Mouse (Mus musculus): ENCODE measurements around the gene Arid5b. TPM values are rescaled to one million over a fixed set of nuclear protein-coding genes. Genes with fewer than 3 reads are reported as not detected.
"Not testable (repeated sequence)": the region's sequence is repeated elsewhere in the genome, so short reads cannot be mapped to it uniquely, and the experiment has no call there.

Arid5b gene
- polyA plus RNA-seq, 1 experiment from 2014 or later: 44.2 TPM

GRCm38 (mm10) chr10:68104881-68105781 lies 173.4 kb downstream of the Arid5b start:
- no peaks in the 10 kb centered on the region for H3K9me3 ChIP-seq
- no peak overlapping the region for H3K4me2 ChIP-seq (replicated peaks)
- WGBS: 35% methylated on average over 14 of the region's 14 CpGs
- H3K36me3 ChIP-seq: peaks cover 43% of the 10 kb centered on the region
- no peak overlapping the region for H3K4me3 ChIP-seq
- ATAC-seq (ENCODE audit: low FRiP score, low read depth): no peak
- H3K4me1 ChIP-seq: peaks cover 47% of the 10 kb centered on the region
- no peak overlapping the region for H3K9ac ChIP-seq
- H3K27ac ChIP-seq: peak overlapping the region; percentile 61
- no peaks in the 10 kb centered on the region for H3K27me3 ChIP-seq

DNA sequence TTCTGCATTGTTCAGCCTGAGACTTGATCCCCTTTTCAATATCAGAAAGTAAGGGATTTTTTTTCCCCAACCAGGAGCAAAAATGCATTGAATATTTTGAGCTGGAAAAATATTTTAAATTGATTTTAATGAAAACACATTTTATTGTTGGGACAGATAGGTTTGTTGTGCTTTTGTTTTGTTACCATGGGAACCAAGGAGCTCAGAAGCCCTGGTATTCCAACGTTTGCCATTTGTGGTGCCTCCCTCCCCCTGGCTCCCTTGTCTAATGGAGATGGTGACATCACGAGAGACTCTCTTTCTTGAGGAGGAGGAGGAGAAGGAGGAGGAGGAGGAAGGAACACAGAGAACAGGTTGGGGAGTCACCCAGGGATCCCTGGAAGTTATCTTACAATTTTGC lies 174.1 kb downstream of the Arid5b start:
- peaks cover 47% of the 10 kb centered on the region for H3K4me1 ChIP-seq
- peak overlapping the region; percentile 61; the same call in 1 of the 2 replicates for H3K27ac ChIP-seq
- H3K9ac ChIP-seq: no peak overlapping the region
- H3K9me3 ChIP-seq: no peaks in the 10 kb centered on the region
- no peak overlapping the region for H3K4me3 ChIP-seq
- no peak for ATAC-seq (ENCODE audit: low FRiP score, low read depth)
- peaks cover 41% of the 10 kb centered on the region for H3K36me3 ChIP-seq
- no peak overlapping the region for H3K4me2 ChIP-seq (replicated peaks)
- no peaks in the 10 kb centered on the region for H3K27me3 ChIP-seq
- WGBS: 14% methylated on average over 2 of the region's 2 CpGs

GRCm38 (mm10) chr10:68103988-68104387 lies 174.6 kb downstream of the Arid5b start:
- ATAC-seq (ENCODE audit: low FRiP score, low read depth): peak; percentile 86
- WGBS: 28% methylated on average over 5 of the region's 5 CpGs
- Histone ChIP-seq H3K9ac (no peak overlapping the region), H3K27me3 (no peaks in the 10 kb centered on the region), H3K4me2 (replicated peaks) (no peak overlapping the region), H3K4me3 (no peak overlapping the region), H3K4me1 (peaks cover 47% of the 10 kb centered on the region), H3K27ac (peak overlapping the region; percentile 67; the same call in 1 of the 2 replicates), H3K9me3 (no peaks in the 10 kb centered on the region), H3K36me3 (peaks cover 36% of the 10 kb centered on the region)

DNA sequence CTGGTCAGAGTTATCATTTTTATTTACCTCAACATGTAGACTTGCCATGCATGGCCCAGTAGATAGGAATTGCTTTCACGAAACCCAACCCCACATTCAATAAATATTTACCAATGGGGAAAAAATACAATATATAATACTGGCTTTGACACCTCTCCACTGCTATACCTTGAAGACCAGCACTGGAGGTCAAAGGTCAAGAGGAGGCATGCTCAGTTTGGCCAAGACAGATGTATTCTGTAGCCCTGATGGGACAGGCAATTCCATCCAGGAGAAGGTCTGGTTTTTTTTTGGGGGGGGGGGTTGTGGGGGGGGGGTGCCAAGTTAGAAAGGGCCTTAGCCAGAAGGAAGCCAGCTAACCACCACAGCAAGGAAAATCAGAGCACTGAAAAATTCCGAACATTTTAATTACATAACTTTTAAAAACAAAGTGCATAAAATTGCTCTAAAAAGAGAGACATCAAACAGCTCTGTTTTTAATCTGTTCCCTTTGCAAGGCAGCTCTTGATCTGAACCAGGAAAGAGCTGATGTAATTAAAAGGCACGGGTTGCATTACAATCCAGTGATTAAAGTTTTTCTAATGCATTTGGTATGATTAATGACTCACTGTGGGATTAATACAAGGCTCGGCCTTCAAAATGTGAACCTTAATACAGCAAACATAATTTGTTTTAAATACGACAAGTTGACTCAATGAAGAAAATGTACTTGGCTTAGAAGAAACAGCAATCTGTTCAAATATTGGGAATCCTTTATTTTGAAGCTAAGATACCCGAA lies 175.3 kb downstream of the Arid5b start:
- Histone ChIP-seq H3K36me3 (peaks cover 34% of the 10 kb centered on the region), H3K4me1 (peaks cover 47% of the 10 kb centered on the region), H3K4me3 (no peak overlapping the region), H3K9me3 (no peaks in the 10 kb centered on the region), H3K27me3 (no peaks in the 10 kb centered on the region), H3K9ac (no peak overlapping the region), H3K4me2 (replicated peaks) (no peak overlapping the region), H3K27ac (peak overlapping the region; percentile 67; the same call in 1 of the 2 replicates)
- no peak for ATAC-seq (ENCODE audit: low FRiP score, low read depth)
- WGBS: 49% methylated on average over 6 of the region's 6 CpGs

DNA sequence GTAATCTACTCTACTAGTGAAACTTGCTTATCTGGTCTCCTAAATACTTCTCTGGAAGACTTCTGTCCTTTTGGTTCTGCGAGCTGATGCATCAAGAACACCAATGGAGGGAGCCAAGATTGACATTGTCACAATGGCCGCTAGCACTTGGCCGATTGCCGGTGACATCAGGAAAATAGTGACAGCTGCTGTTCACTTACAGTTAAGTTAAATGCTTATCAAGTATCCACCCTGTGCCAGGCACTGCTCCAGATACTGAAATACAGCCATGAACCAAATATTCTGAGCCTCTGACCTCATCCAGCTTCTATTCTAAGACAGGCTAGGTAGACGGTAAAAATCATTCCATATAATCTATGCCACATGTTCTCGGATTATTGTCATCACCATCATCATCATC lies 176.0 kb downstream of the Arid5b start:
- WGBS: 88% methylated on average over 6 of the region's 6 CpGs
- no peak overlapping the region for H3K4me3 ChIP-seq
- no peak overlapping the region for H3K4me2 ChIP-seq (replicated peaks)
- H3K36me3 ChIP-seq: peaks cover 36% of the 10 kb centered on the region
- no peak for ATAC-seq (ENCODE audit: low FRiP score, low read depth)
- H3K9ac ChIP-seq: no peak overlapping the region
- peaks cover 47% of the 10 kb centered on the region for H3K4me1 ChIP-seq
- no peaks in the 10 kb centered on the region for H3K9me3 ChIP-seq
- H3K27ac ChIP-seq: no peak overlapping the region
- H3K27me3 ChIP-seq: no peaks in the 10 kb centered on the region

DNA sequence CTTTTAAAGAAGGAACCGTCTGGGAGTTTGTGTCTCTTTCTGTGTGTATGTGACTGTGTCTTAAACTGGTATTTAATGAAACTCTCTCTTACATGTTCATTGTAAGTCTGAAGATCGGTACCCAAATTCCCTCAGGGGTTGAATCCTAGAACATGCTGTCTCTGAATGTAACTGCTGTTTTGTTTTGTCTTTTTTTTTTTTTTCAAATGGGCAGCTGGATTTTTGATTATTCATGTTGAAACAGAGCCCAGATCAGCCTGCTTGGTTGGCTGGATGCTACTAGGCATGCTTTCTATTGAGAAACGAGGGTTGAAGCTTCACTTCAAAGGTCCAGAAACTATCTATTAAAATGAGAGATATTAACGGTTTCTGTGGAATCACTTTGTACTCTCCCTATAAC lies 177.3 kb downstream of the Arid5b start:
- peaks cover 49% of the 10 kb centered on the region for H3K36me3 ChIP-seq
- no peak for ATAC-seq (ENCODE audit: low FRiP score, low read depth)

DNA sequence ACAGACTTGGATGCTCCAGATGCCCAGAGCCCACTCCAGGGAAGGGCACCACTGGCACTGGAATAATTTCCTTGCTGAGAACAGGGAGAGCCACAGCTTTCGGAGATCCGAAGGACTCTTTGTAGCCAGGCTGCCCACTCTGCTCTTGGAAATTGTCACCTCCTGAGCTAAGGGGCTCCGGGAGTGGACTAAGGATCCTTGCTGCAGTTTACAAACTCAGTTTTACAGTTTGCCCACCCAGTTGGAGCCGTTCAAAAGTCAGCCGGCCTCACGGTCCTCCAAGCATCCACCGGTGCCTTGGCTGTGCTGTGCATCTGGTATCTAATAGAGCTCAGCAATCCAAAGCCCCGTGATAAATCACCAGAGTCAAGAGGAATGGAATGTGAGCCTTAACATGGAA lies 178.0 kb downstream of the Arid5b start:
- no peak overlapping the region for H3K27ac ChIP-seq
- no peak overlapping the region for H3K4me3 ChIP-seq
- no peaks in the 10 kb centered on the region for H3K27me3 ChIP-seq
- 55% methylated on average over 8 of the region's 8 CpGs for whole genome bisulfite sequencing
- ATAC-seq (ENCODE audit: low FRiP score, low read depth): no peak
- peaks cover 57% of the 10 kb centered on the region for H3K36me3 ChIP-seq
- no peak overlapping the region for H3K9ac ChIP-seq
- H3K4me1 ChIP-seq: peaks cover 27% of the 10 kb centered on the region
- H3K4me2 ChIP-seq (replicated peaks): no peak overlapping the region
- H3K9me3 ChIP-seq: no peaks in the 10 kb centered on the region

More for the DNA sequence above, 177.3 kb downstream of the Arid5b start:
- no peaks in the 10 kb centered on the region for H3K27me3 ChIP-seq
- H3K9me3 ChIP-seq: no peaks in the 10 kb centered on the region
- H3K9ac ChIP-seq: no peak overlapping the region
- no peak overlapping the region for H3K4me3 ChIP-seq
- H3K4me2 ChIP-seq (replicated peaks): no peak overlapping the region
- H3K27ac ChIP-seq: no peak overlapping the region
- WGBS: 79% methylated on average over 4 of the region's 4 CpGs
- peaks cover 35% of the 10 kb centered on the region for H3K4me1 ChIP-seq

GRCm38 (mm10) chr10:68099801-68100200 lies 178.7 kb downstream of the Arid5b start:
- ATAC-seq (ENCODE audit: low FRiP score, low read depth); H3K9ac ChIP-seq; H3K4me3 ChIP-seq; H3K27me3 ChIP-seq; H3K9me3 ChIP-seq; H3K4me2 ChIP-seq (replicated peaks); H3K27ac ChIP-seq: not testable (repeated sequence)
- 89% methylated on average over 7 of the region's 7 CpGs for WGBS
- peaks cover 20% of the 10 kb centered on the region for H3K4me1 ChIP-seq
- H3K36me3 ChIP-seq: peaks cover 64% of the 10 kb centered on the region

DNA sequence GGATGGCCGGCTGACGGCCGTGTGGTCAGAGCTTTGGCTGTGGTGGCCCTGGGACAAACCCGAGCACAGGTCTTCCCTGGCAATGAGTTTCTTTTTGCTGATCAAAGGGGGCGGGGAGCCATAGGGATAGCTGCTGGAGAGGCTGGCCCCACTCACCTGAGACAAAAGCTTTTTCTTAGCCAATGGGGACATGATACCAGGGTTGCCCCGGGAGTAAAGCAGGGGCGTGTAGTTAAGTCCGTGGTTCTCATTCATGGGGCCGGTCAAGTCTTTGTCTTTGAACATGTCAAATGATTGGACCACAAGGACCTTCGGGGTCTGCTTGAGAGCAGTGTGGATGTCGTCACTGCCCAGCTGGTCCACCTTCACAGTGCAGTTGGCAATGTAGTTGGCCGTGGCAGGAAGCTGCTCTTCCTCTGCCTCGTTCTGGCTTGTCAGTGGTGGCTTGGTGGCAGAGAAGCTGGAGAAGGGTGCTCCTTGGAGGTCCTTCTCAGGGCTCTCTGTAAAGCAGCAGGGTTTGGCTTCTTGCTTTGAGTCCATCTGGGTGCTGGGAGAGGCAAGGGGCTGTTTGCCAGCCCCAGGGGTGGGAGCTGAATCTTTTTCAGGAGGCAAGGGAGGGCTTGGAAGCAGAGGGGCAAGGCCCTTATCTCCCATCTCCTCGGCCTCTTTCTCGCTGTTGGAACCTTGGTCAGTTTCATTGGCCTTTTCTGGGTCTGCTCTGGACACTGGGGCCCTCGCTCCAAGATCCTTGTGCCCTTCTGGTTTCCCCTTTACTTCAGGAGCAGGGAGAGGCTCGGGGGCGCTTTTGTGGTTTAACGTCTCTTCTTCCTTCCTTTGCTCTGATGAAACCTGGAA lies 180.5 kb downstream of the Arid5b start:
- ATAC-seq (ENCODE audit: low FRiP score, low read depth): no peak
- no peak overlapping the region for H3K27ac ChIP-seq
- H3K36me3 ChIP-seq: peaks cover 77% of the 10 kb centered on the region
- H3K4me3 ChIP-seq: no peak overlapping the region
- H3K9me3 ChIP-seq: no peaks in the 10 kb centered on the region
- H3K27me3 ChIP-seq: no peaks in the 10 kb centered on the region
- WGBS: 94% methylated on average over 19 of the region's 19 CpGs
- H3K4me2 ChIP-seq (replicated peaks): no peak overlapping the region
- no peak overlapping the region for H3K9ac ChIP-seq
- 0 out of 2 replicates have a peak, but pooled peaks cover 5% of the 10 kb centered on the region for H3K4me1 ChIP-seq

GRCm38 (mm10) chr10:68096395-68096794 lies 182.1 kb downstream of the Arid5b start:
- Histone ChIP-seq H3K4me2 (replicated peaks) (no peak overlapping the region), H3K36me3 (peaks cover 67% of the 10 kb centered on the region), H3K4me1 (no peaks in the 10 kb centered on the region), H3K4me3 (no peak overlapping the region), H3K9ac (no peak overlapping the region), H3K27ac (no peak overlapping the region), H3K27me3 (no peaks in the 10 kb centered on the region), H3K9me3 (no peaks in the 10 kb centered on the region)
- no peak for ATAC-seq (ENCODE audit: low FRiP score, low read depth)
- WGBS: 91% methylated on average over 12 of the region's 12 CpGs

- Histone ChIP-seq H3K27me3 (no peaks in the 10 kb centered on the region), H3K9ac (no peak overlapping the region), H3K27ac (no peak overlapping the region), H3K36me3 (peaks cover 55% of the 10 kb centered on the region), H3K4me2 (replicated peaks) (no peak overlapping the region), H3K9me3 (no peaks in the 10 kb centered on the region), H3K4me1 (no peaks in the 10 kb centered on the region), H3K4me3 (no peak overlapping the region)
- ATAC-seq (ENCODE audit: low FRiP score, low read depth): no peak
- whole genome bisulfite sequencing: 89% methylated on average over 2 of the region's 2 CpGs
These were observed 183.4 kb downstream of the Arid5b start for GRCm38 (mm10) chr10:68095136-68095535.

Measured in limb, embryonic 13.5 days (tissue).